Mouse (Mus musculus): ENCODE data around the gene Usp6nl.

Usp6nl gene

GRCm38 (mm10) chr2:6407711-6408110, 85.2 kb downstream of the Usp6nl start:
- no peak for TF ChIP-seq GATA4 (IDR thresholded peaks at IDR 0.05; ENCODE audit: insufficient replicate concordance, low read length)

DNA sequence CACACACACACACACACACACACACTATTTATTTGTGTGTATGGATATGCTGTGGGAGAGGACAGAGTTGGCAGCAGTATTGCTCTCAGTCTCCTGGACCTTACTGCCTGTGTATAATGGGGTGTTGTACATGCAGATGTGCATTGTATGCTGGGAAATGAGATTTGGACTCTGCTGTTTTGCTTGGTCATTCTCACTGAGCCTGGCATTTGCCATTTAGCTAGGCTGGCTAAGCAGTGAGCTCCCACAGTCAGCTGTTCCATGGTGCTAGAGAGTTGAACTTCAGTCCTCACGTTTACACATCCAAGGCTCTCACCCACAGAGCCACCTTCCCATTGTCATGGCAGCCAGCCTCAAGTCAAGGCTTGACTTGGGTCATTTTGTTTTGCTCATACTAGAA, 90.2 kb downstream of the Usp6nl start:
- TF ChIP-seq GATA4 (IDR thresholded peaks at IDR 0.05; ENCODE audit: insufficient replicate concordance, low read length) = no peak

- TF ChIP-seq GATA4 (IDR thresholded peaks at IDR 0.05; ENCODE audit: insufficient replicate concordance, low read length) = no peak
Measured at GRCm38 (mm10) chr2:6413723-6414122, 91.3 kb downstream of the Usp6nl start.

DNA sequence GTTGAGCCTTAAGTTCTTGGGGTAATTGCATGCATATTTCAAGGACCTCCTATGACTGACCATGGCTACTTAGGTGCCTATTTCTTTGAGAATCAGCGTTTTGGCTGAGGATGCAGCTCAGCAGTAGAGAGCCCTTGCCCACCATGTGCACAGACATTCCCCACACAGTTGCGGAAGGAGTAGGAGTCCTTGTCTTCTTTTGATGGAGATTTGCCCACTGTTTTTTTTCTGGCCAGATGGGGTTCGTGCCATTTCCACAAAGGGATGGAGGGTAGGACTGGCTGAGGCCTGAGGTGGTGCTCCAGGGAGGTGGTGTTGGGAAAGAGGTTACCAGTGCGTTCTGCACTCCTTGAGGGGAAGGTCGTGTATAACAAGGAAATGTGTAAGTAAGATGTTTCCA, 91.9 kb downstream of the Usp6nl start:
- TF ChIP-seq GATA4 (IDR thresholded peaks at IDR 0.05; ENCODE audit: insufficient replicate concordance, low read length) = no peak

GRCm38 (mm10) chr2:6417158-6417557, 94.7 kb downstream of the Usp6nl start:
- TF ChIP-seq GATA4 (IDR thresholded peaks at IDR 0.05; ENCODE audit: insufficient replicate concordance, low read length) = no peak

GRCm38 (mm10) chr2:6423661-6424550, 101.4 kb downstream of the Usp6nl start:
- no peak for TF ChIP-seq GATA4 (IDR thresholded peaks at IDR 0.05; ENCODE audit: insufficient replicate concordance, low read length)

GRCm38 (mm10) chr2:6424851-6425250, 102.4 kb downstream of the Usp6nl start:
- no peak for TF ChIP-seq GATA4 (IDR thresholded peaks at IDR 0.05; ENCODE audit: insufficient replicate concordance, low read length)

DNA sequence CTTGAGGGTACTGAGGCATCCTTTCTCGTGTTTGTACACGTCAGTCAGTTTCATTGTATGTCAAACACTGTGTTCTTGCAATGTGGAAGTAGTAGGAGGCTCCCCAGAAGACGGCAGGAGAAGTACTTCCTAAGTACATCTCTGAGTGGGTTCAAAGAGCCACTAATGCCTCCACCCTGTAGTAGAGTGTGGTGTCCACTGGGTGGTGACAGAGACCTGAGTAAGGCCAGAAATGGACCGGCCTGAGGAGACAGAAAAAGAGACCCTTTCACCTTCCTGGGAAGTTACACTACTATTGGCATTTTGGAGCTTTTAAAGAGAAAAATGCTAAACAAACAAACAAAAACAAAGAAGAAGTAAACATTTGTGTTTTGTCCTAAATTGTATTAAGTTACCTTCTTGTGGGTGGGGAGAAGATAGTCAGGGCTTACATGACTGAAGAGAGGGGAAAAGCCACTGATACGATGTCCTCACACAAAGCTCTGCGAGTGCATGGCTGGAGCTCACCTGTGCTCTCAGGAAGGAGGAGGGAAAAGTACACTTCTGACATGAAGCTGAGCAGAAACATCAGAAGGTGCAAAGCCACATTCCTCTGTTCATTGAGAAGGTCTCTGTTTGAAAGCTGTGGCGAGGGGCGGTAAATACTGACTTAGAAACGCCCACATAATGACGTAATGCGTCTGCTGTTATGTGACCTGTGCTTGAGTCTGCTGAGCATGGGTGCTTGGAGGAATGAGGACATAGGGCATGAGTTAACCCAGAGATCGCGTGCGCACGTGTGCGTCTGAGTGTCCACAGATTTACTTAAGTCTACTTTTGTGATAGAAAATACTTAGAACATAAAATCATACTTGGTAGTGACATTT, 113.9 kb downstream of the Usp6nl start:
- TF ChIP-seq GATA4 (IDR thresholded peaks at IDR 0.05; ENCODE audit: insufficient replicate concordance, low read length) = no peak

DNA sequence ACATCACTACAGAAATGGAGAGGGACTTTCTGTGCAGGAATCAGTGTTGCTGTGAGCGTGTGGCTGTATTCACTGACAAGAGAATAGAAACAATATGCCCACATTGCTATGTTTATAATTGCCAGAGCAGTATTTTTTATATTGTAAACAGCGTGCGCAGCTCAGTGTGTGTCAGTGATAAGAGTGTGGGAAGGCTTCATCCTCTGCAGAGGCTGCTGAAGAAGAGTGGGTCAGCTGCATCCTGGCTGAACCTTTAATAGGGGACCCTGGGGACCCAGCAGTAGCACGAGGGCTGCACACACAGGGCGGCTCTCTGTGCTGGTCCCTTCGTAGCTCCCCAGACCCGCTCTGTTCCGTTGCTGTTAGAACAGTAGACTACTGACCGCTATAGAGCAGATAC, 119.2 kb downstream of the Usp6nl start:
- TF ChIP-seq GATA4 (IDR thresholded peaks at IDR 0.05; ENCODE audit: insufficient replicate concordance, low read length) = no peak

DNA sequence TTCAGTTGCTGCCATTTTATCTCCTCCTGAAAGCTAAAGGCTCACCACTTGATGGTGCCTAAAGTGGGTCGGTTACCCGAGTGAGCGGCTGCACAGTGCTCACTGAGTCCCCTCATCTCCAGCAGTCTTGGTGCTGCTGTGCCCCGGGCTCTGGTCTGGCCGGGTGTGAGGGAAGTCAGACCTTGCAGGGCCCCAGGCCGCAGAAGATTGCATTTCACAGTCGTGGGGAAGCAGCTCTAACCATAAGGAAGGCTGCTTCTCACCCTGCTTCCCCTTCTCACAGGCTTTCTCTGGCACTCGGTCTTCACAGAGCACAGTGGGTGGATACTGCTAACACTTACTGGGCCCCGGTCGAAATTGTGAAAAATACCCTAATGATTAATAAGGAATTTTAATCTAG, 119.8 kb downstream of the Usp6nl start:
- no peak for TF ChIP-seq GATA4 (IDR thresholded peaks at IDR 0.05; ENCODE audit: insufficient replicate concordance, low read length)

DNA sequence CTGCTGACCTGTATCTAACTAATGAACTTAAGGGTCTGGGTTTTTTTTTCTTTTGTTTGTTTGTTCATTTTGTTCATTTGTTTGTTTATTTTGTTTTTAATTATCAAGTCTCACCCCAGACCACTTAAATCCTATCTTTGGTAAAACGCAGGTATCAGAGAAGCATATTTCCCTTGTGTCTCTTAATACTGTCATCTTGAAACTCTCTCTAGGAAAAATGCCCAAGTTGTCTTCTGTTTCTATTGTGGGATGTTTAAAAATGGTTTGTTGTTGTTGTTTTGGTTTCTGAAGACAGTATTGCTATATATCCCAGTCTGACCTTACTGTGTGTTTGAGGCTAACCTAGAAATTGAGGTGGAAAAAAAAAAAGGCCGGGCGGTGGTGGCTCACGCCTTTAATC, 121.5 kb downstream of the Usp6nl start:
- TF ChIP-seq GATA4 (IDR thresholded peaks at IDR 0.05; ENCODE audit: insufficient replicate concordance, low read length) = no peak

DNA sequence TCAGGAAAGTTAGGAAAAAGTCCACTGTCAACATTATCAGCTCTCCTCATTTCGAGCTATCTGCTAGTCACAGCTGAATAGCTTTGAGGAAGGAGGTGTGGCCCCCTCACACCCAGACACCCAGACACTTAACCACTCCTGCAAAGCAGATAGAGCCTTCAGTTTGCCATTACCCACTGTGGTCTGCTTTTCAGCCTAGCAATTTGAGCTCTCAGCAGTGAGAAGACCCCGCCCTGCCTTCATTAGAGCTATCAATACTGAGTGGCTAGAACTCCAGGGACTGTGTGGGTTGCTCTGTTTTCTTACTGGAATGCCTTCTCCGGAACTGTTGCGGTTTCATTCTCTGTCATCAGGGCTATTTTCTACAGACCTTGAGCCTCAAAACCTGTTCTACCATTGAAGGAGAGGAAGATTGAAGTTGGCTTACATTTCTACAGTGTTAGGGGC, 122.3 kb downstream of the Usp6nl start:
- no peak for TF ChIP-seq GATA4 (IDR thresholded peaks at IDR 0.05; ENCODE audit: insufficient replicate concordance, low read length)

DNA sequence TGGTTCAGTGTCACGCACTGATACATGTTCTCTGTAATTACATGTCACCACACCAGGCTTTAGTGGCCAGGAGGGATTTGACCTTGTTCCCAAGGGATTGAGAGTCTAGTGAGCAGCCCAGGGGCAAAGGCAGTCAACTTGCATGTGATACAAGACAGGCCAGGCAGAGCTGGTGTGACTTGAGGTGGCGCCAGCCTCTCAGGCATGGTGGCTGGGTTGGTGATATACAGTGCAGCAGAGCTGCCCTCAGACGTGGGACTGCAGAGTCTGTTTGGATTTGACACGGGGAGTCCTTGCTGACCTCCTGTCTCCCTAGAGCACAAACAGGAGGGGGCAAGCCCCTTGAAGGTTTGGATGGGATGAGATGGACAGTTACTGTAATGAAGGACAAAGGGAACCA, 123.4 kb downstream of the Usp6nl start:
- TF ChIP-seq GATA4 (IDR thresholded peaks at IDR 0.05; ENCODE audit: insufficient replicate concordance, low read length) = no peak

- TF ChIP-seq GATA4 (IDR thresholded peaks at IDR 0.05; ENCODE audit: insufficient replicate concordance, low read length) = no peak
Measured at GRCm38 (mm10) chr2:6448880-6449279, 126.4 kb downstream of the Usp6nl start.

DNA sequence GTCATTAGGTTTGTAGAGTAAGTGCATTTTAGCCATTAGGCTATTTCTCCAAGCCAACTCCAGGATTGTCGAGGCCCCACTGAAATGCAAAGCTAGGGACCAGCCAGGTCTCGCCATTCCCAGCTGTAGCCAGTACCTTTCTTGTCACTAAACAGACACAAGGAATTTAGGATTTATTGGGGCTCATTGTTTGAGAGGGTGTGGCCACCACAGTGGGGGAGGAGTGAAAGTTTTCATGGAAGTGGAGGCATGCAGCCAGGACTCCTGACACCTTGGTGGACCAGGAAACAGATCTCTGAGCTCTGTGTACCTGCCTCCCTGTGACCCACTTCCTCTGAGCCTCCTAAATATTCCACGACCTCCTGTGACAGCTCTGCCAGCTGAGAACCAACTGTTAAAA, 127.2 kb downstream of the Usp6nl start:
- no peak for TF ChIP-seq GATA4 (IDR thresholded peaks at IDR 0.05; ENCODE audit: insufficient replicate concordance, low read length)

GRCm38 (mm10) chr2:6450544-6450943, 128.1 kb downstream of the Usp6nl start:
- no peak for TF ChIP-seq GATA4 (IDR thresholded peaks at IDR 0.05; ENCODE audit: insufficient replicate concordance, low read length)
